Mouse (Mus musculus) T-cell, adult 66 days (primary cell): Measurements from ENCODE around the gene Socs4. TPM values are rescaled to one million over a fixed set of nuclear protein-coding genes. Genes with fewer than 3 reads are reported as not detected.

Experiments
- total RNA-seq, 2 experiments: library from RNA; stranded (reverse); gene quantifications; 3 replicates in 1 of 2; 4 replicates in 1 of 2; pipeline ENCODE4 v1.2.4; 2023

The Socs4 gene
- 10 to 100 TPM; 27.4 to 28.5 TPM for total RNA-seq

GRCm38 (mm10) chr14:47276637-47277393, at the start of gene Socs4, which contains the start of gene Wdhd1:
TSS of gene Socs4 (plus strand) at chr14:47276931.
TSS of gene Wdhd1 (minus strand) at chr14:47276857.

DNA sequence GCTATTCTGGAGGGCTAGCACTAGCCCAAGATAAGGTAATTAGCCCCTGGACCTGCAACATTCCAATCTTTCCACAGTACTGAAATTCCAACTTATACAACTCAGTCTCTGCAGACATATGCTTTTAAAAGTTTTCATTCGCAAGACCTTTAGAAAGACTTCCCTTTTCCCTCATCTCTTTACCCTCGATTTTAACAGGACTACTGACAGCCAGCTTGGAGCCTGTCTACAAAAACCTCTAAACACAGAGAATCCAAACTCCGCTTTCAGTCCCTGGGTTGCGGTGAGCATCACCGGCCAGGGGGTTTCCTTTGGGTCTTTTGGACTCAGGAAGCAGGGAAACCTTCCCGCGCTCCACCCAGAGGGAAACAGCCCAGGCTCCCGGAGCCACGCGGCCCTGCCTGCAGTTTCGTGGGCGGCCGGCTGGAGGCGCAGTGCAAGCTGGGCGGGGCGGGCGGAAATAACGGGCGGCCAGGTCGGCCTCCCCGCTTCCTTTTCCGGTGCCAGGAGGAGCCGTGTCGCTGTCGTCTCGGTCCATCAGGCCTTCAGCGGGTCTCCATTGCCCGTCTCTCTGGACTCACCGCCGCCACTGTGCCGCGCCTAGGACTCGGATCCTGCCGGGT, 21.2 kb downstream of the Socs4 start, which contains the start of gene Mapk1ip1l:
Gene Mapk1ip1l (plus strand): TSS at position 482 of the 623 bp plus-strand sequence.

Other genes starting within 250 kb of the Socs4 start
- 10 to 100 TPM; 26.0 to 28.4 TPM for gene Gch1, start 87.5 kb upstream of the Socs4 start, total RNA-seq
- 10 to 100 TPM; 16.8 to 20.1 TPM for gene Wdhd1, start 74 bp upstream of the Socs4 start, total RNA-seq
- 100 to 1,000 TPM; 199 to 206 TPM for gene Mapk1ip1l, start 21.3 kb downstream of the Socs4 start, total RNA-seq
- 1 to 10 TPM; 1.3 to 5.0 TPM for gene Lgals3, start 90.8 kb downstream of the Socs4 start, total RNA-seq
- gene Dlgap5, start 141.5 kb downstream of the Socs4 start, total RNA-seq = 10 to 100 TPM in 1 of 2 experiments, 1 to 10 TPM in 1; 9.5 to 14.3 TPM
- 10 to 100 TPM; 18.5 to 27.3 TPM for gene Fbxo34, start 173.5 kb downstream of the Socs4 start, total RNA-seq